Mouse (Mus musculus) embryonic facial prominence, embryonic 12.5 days (tissue): Measurements from ENCODE around the gene Bnipl. TPM values are rescaled to one million over a fixed set of nuclear protein-coding genes. Genes with fewer than 3 reads are reported as not detected.
"Not testable (repeated sequence)": the region's sequence is repeated elsewhere in the genome, so short reads cannot be mapped to it uniquely, and the experiment has no call there.

Source experiments
- ATAC-seq: fragments of 200-750 bp; cut with Nextera tagmentation; 2 replicates; pipeline ENCODE4 v1.8.0; 2017; ENCODE audit not compliant: insufficient number of reproducible peaks, insufficient read depth, low FRiP score, low TSS enrichment
- H3K27ac ChIP-seq: fragments of 300-500 bp; sonication (generic); 2 replicates; pipeline ENCODE4 v1.5.1; 2016; ENCODE audit warnings: mild to moderate bottlenecking
- H3K27me3 ChIP-seq: fragments of 300-500 bp; sonication (generic); 2 replicates; pipeline ENCODE4 v1.6.1; 2016; ENCODE audit warnings: mild to moderate bottlenecking, moderate library complexity
- H3K36me3 ChIP-seq: fragments of 300-500 bp; sonication (generic); 2 replicates; pipeline ENCODE4 v1.6.1; 2016; ENCODE audit warnings: mild to moderate bottlenecking
- H3K4me1 ChIP-seq: fragments of 300-500 bp; sonication (generic); 2 replicates; pipeline ENCODE4 v1.6.1; 2016
- H3K4me2 ChIP-seq: fragments of 300-500 bp; sonication (generic); replicated peaks from 2 replicates; pipeline ENCODE4 v1.6.1; 2016; ENCODE audit warnings: mild to moderate bottlenecking, moderate library complexity
- H3K4me3 ChIP-seq: fragments of 300-500 bp; sonication (generic); 2 replicates; pipeline ENCODE4 v1.5.1; 2016; ENCODE audit warnings: mild to moderate bottlenecking
- H3K9ac ChIP-seq: fragments of 300-500 bp; sonication (generic); 2 replicates; pipeline ENCODE4 v1.6.1; 2016; ENCODE audit warnings: mild to moderate bottlenecking, moderate library complexity
- H3K9me3 ChIP-seq: fragments of 300-500 bp; sonication (generic); 2 replicates; pipeline ENCODE4 v1.6.1; 2016; ENCODE audit warnings: mild to moderate bottlenecking, moderate library complexity
- WGBS: fragments of 180-500 bp; shearing (Covaris S2); methylation state at CpG from one replicate; pipeline ENCODE4 v1.1.7; 2016; 5-methylcytosine and 5-hydroxymethylcytosine counted together
- polyA plus RNA-seq: library from polyadenylated mRNA; unstranded; fragments of >200 nt; fragmentation: Nextera tagmentation; extraction: Ambion mirVana; gene quantifications from 2 replicates; pipeline ENCODE4 v1.2.1, GENCODE M21; 2016

Bnipl gene
- polyA plus RNA-seq, 1 experiment from 2014 or later, result 2.5 TPM

GRCm38 (mm10) chr3:95223041-95223440 is 28.0 kb downstream of the Bnipl start:
- Histone ChIP-seq H3K9ac (no peak overlapping the region), H3K4me1 (peaks cover 15% of the 10 kb centered on the region), H3K9me3 (no peaks in the 10 kb centered on the region), H3K4me2 (no peak overlapping the region), H3K27ac (no peak overlapping the region), H3K27me3 (no peaks in the 10 kb centered on the region), H3K36me3 (peaks cover 39% of the 10 kb centered on the region), H3K4me3 (no peak overlapping the region)
- no peak for ATAC-seq
- 94% methylated on average over 2 of the region's 2 CpGs for WGBS

- Histone ChIP-seq H3K9ac (peak overlapping the region; percentile 92; the same call in 1 of the 2 replicates), H3K36me3 (peaks cover 35% of the 10 kb centered on the region), H3K4me3 (peak overlapping the region; percentile 72), H3K27ac (peak overlapping the region; percentile 99), H3K27me3 (no peaks in the 10 kb centered on the region), H3K9me3 (no peaks in the 10 kb centered on the region), H3K4me2 (peak overlapping the region; percentile 63), H3K4me1 (peaks cover 12% of the 10 kb centered on the region)
- no peak for ATAC-seq
- 76% methylated on average over 6 of the region's 6 CpGs for WGBS
These were observed 32.4 kb downstream of the Bnipl start for GRCm38 (mm10) chr3:95218466-95219137.

- peaks cover 26% of the 10 kb centered on the region for H3K36me3 ChIP-seq
These were observed 33.5 kb downstream of the Bnipl start, which contains the start of gene Gabpb2 for GRCm38 (mm10) chr3:95217255-95218134. Gene Gabpb2, minus strand, starts transcription at chr3:95217916.

GRCm38 (mm10) chr3:95216655-95217254 is 34.2 kb downstream of the Bnipl start:
- peak overlapping the region; percentile 63 for H3K4me2 ChIP-seq
- H3K27ac ChIP-seq, result peak overlapping the region; percentile 99
- peak overlapping the region; percentile 72 for H3K4me3 ChIP-seq
- H3K36me3 ChIP-seq, result peaks cover 26% of the 10 kb centered on the region
- no peaks in the 10 kb centered on the region for H3K27me3 ChIP-seq
- H3K9ac ChIP-seq, result peak overlapping the region; percentile 92
- H3K9me3 ChIP-seq, result no peaks in the 10 kb centered on the region
- no peak for ATAC-seq
- peaks cover 12% of the 10 kb centered on the region for H3K4me1 ChIP-seq
- 15% methylated on average over 4 of the region's 4 CpGs for WGBS

More at GRCm38 (mm10) chr3:95217255-95218134, 33.5 kb downstream of the Bnipl start, which contains the start of gene Gabpb2:
- Histone ChIP-seq H3K4me2 (peak within 1 kb of the TSS; percentile 63), H3K4me3 (peak within 1 kb of the TSS; percentile 72), H3K9me3 (no peaks in the 10 kb centered on the region), H3K27me3 (no peaks in the 10 kb centered on the region), H3K9ac (peak within 1 kb of the TSS; percentile 92), H3K4me1 (peaks cover 12% of the 10 kb centered on the region), H3K27ac (peak within 1 kb of the TSS; percentile 99)
- ATAC-seq, result peak; percentile 93
- WGBS, result under 1% methylated on average over 56 of the region's 56 CpGs

- no peaks in the 10 kb centered on the region for H3K9me3 ChIP-seq
- H3K27ac ChIP-seq, result no peak overlapping the region
- ATAC-seq, result no peak
- peaks cover 12% of the 10 kb centered on the region for H3K4me1 ChIP-seq
- 93% methylated on average over 1 of the region's 1 CpGs for WGBS
- H3K27me3 ChIP-seq, result no peaks in the 10 kb centered on the region
- no peak overlapping the region for H3K4me2 ChIP-seq
- no peak overlapping the region for H3K4me3 ChIP-seq
- H3K9ac ChIP-seq, result no peak overlapping the region
- H3K36me3 ChIP-seq, result peaks cover 19% of the 10 kb centered on the region
These were observed 37.4 kb downstream of the Bnipl start for GRCm38 (mm10) chr3:95213609-95213975.

- H3K9ac ChIP-seq, H3K4me1 ChIP-seq, H3K9me3 ChIP-seq, H3K27ac ChIP-seq, ATAC-seq, H3K27me3 ChIP-seq, H3K4me2 ChIP-seq, H3K4me3 ChIP-seq: not testable (repeated sequence)
- peaks cover 24% of the 10 kb centered on the region for H3K36me3 ChIP-seq
- 92% methylated on average over 7 of the region's 10 CpGs for WGBS
These were observed 37.9 kb downstream of the Bnipl start for GRCm38 (mm10) chr3:95212889-95213608.

- H3K27ac ChIP-seq, result no peak overlapping the region
- no peaks in the 10 kb centered on the region for H3K27me3 ChIP-seq
- no peak overlapping the region for H3K9ac ChIP-seq
- H3K4me3 ChIP-seq, result no peak overlapping the region
- WGBS, result 79% methylated on average over 2 of the region's 2 CpGs
- H3K36me3 ChIP-seq, result peaks cover 36% of the 10 kb centered on the region
- no peak for ATAC-seq
- H3K4me1 ChIP-seq, result no peaks in the 10 kb centered on the region
- H3K4me2 ChIP-seq, result no peak overlapping the region
- H3K9me3 ChIP-seq, result no peaks in the 10 kb centered on the region
These were observed 40.4 kb downstream of the Bnipl start for GRCm38 (mm10) chr3:95210585-95210984.

GRCm38 (mm10) chr3:95208286-95208685 is 42.7 kb downstream of the Bnipl start:
- no peaks in the 10 kb centered on the region for H3K9me3 ChIP-seq
- H3K27ac ChIP-seq, result no peak overlapping the region
- H3K27me3 ChIP-seq, result no peaks in the 10 kb centered on the region
- H3K36me3 ChIP-seq, result peaks cover 43% of the 10 kb centered on the region
- H3K4me2 ChIP-seq, result no peak overlapping the region
- no peaks in the 10 kb centered on the region for H3K4me1 ChIP-seq
- H3K9ac ChIP-seq, result no peak overlapping the region
- no peak overlapping the region for H3K4me3 ChIP-seq
- 90% methylated on average over 4 of the region's 4 CpGs for WGBS
- no peak for ATAC-seq

- Histone ChIP-seq H3K4me2 (no peak overlapping the region), H3K36me3 (peaks cover 66% of the 10 kb centered on the region), H3K27me3 (no peaks in the 10 kb centered on the region), H3K9me3 (no peaks in the 10 kb centered on the region), H3K9ac (no peak overlapping the region), H3K4me3 (no peak overlapping the region), H3K4me1 (no peaks in the 10 kb centered on the region), H3K27ac (no peak overlapping the region)
- no peak for ATAC-seq
- WGBS, result 91% methylated on average over 6 of the region's 6 CpGs
These were observed 47.1 kb downstream of the Bnipl start for GRCm38 (mm10) chr3:95203880-95204279.

- 49% methylated on average over 2 of the region's 2 CpGs for WGBS
- no peak overlapping the region for H3K4me2 ChIP-seq
- H3K9ac ChIP-seq, result no peak overlapping the region
- no peak for ATAC-seq
- H3K27ac ChIP-seq, result no peak overlapping the region
- no peaks in the 10 kb centered on the region for H3K4me1 ChIP-seq
- no peaks in the 10 kb centered on the region for H3K27me3 ChIP-seq
- peaks cover 73% of the 10 kb centered on the region for H3K36me3 ChIP-seq
- H3K9me3 ChIP-seq, result no peaks in the 10 kb centered on the region
- no peak overlapping the region for H3K4me3 ChIP-seq
These were observed 50.4 kb downstream of the Bnipl start for GRCm38 (mm10) chr3:95200562-95200961.

GRCm38 (mm10) chr3:95200132-95200531 is 50.9 kb downstream of the Bnipl start:
- Histone ChIP-seq H3K27me3 (no peaks in the 10 kb centered on the region), H3K9me3 (no peaks in the 10 kb centered on the region), H3K27ac (no peak overlapping the region), H3K9ac (no peak overlapping the region), H3K36me3 (peaks cover 73% of the 10 kb centered on the region), H3K4me3 (no peak overlapping the region), H3K4me2 (no peak overlapping the region), H3K4me1 (no peaks in the 10 kb centered on the region)
- 83% methylated on average over 7 of the region's 7 CpGs for WGBS
- no peak for ATAC-seq
